Mouse (Mus musculus) C2C12 (cell line): ENCODE data around the gene Wdfy1. TPM values are rescaled to one million over a fixed set of nuclear protein-coding genes. Genes with fewer than 3 reads are reported as not detected.

Experiments
- H3K27me3 ChIP-seq: one replicate; pipeline ENCODE4 v1.6.1; 2011; ENCODE audit not compliant: control insufficient read depth, insufficient read depth, insufficient read length
- H3K36me3 ChIP-seq: one replicate; pipeline ENCODE4 v1.6.1; 2011; ENCODE audit not compliant: control insufficient read depth, insufficient read depth
- H3K4me3 ChIP-seq: one replicate; pipeline ENCODE4 v1.5.1; 2011; ENCODE audit warnings: mild to moderate bottlenecking, control low read depth; ENCODE audit not compliant: poor library complexity, insufficient read depth, severe bottlenecking
- H3K79me2 ChIP-seq: one replicate; pipeline ENCODE4 v1.6.1; 2011; ENCODE audit not compliant: control insufficient read depth, insufficient read depth
- H3K79me3 ChIP-seq: one replicate; pipeline ENCODE4 v1.6.1; 2011; ENCODE audit warnings: low read depth, control low read depth
- H3ac ChIP-seq: one replicate; pipeline ENCODE3; 2011; ENCODE audit warnings: low read depth; ENCODE audit not compliant: control insufficient read depth, insufficient read length
- CEBPB ChIP-seq: IDR thresholded peaks from one replicate; pipeline ENCODE4 v1.6.1; 2011; ENCODE audit warnings: low read depth, mild to moderate bottlenecking, control low read depth, moderate library complexity
- CTCF ChIP-seq: IDR thresholded peaks from one replicate; pipeline ENCODE4 v1.5.1; 2011; ENCODE audit not compliant: control insufficient read depth, insufficient read depth, insufficient read length
- FOSL1 ChIP-seq: IDR thresholded peaks from one replicate; pipeline ENCODE4 v1.8.0; 2011; ENCODE audit warnings: mild to moderate bottlenecking, low read length; ENCODE audit not compliant: poor library complexity, insufficient read depth, severe bottlenecking
- MAX ChIP-seq: IDR thresholded peaks from one replicate; pipeline ENCODE4 v1.6.1; 2011; ENCODE audit warnings: mild to moderate bottlenecking, control low read depth
- MYOD1 ChIP-seq: IDR thresholded peaks from one replicate; pipeline ENCODE4 v1.6.1; 2011; ENCODE audit warnings: low read depth; ENCODE audit not compliant: control insufficient read depth, insufficient read length
- MYOG ChIP-seq: IDR thresholded peaks from one replicate; pipeline ENCODE4 v1.6.1; 2011; ENCODE audit not compliant: control insufficient read depth, insufficient read length; ENCODE audit errors: extremely low read depth
- USF1 ChIP-seq: IDR thresholded peaks from one replicate; pipeline ENCODE4 v1.6.1; 2011; ENCODE audit warnings: low read depth, mild to moderate bottlenecking, control low read depth, moderate library complexity
- polyA plus RNA-seq: library from polyadenylated mRNA; unstranded; fragments of >200 nt; fragmentation: generic; extraction: Trizol; gene quantifications from one replicate; pipeline ENCODE4 v1.2.1, GENCODE M21; 2012; ENCODE audit warnings: missing spikeins

Wdfy1 gene
- polyA plus RNA-seq, 1 experiment, result 22.7 TPM

GRCm38 (mm10) chr1:79657411-79657810 is 118.5 kb downstream of the Wdfy1 start:
- H3K4me3 ChIP-seq, result no peak overlapping the region

DNA sequence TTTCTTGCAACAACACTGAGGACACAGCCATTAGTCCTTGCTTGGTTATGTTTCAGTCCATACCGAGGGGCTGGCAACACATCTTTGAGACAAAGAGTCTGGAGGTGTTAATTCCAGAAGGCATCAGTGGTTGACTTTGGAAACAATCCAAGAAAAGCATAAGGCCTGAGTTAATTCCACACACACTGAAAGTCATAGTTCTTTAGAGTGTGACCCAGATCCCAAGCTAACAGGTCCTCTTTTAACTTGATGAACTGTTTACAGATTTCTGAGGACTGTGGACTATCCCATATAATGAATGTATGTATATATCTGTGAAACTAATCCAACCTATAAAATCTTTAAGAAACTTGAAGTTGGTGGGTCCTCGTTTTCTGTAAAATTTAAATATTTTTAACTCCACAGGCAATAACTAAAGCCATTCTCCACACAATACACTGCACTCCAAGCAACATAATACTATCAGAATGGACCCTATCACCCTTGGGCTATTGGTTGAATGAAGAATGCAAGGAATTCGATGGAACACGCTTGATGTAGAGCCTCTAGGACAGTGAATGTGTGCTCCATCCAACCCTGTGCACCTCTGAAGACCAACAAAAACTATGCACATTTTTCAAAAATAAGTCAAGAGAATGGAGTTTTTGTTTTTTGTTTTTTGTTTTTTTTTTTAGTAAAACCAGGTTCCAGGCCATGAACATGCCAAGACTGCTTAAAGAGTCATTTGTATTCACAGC is 120.0 kb downstream of the Wdfy1 start:
- Histone ChIP-seq H3K36me3 (no peaks in the 10 kb centered on the region), H3K79me3 (no peaks in the 10 kb centered on the region), H3K27me3 (no peaks in the 10 kb centered on the region), H3K79me2 (no peaks in the 10 kb centered on the region), H3K4me3 (no peak overlapping the region), H3ac (no peak overlapping the region)
- no peak for TF ChIP-seq MYOD1

More at GRCm38 (mm10) chr1:79657411-79657810, 118.5 kb downstream of the Wdfy1 start:
- Histone ChIP-seq H3K79me3 (no peaks in the 10 kb centered on the region), H3ac (no peak overlapping the region), H3K79me2 (no peaks in the 10 kb centered on the region), H3K27me3 (no peaks in the 10 kb centered on the region), H3K36me3 (no peaks in the 10 kb centered on the region)
- no peak for TF ChIP-seq CTCF
- no peak for TF ChIP-seq CEBPB
- no peak for TF ChIP-seq MYOD1
- TF ChIP-seq MYOG, result no peak
- TF ChIP-seq USF1, result no peak
- TF ChIP-seq MAX, result no peak
- no peak for TF ChIP-seq FOSL1

GRCm38 (mm10) chr1:79654948-79655347 is 121.0 kb downstream of the Wdfy1 start:
- TF ChIP-seq MYOD1 (no peak), USF1 (no peak), MAX (no peak)
- Histone ChIP-seq H3K27me3 (no peaks in the 10 kb centered on the region), H3K4me3 (no peak overlapping the region), H3K79me2 (no peaks in the 10 kb centered on the region), H3ac (no peak overlapping the region), H3K79me3 (no peaks in the 10 kb centered on the region), H3K36me3 (no peaks in the 10 kb centered on the region)

Other genes starting within 250 kb of the Wdfy1 start
- 1.4 TPM for gene Ap1s3, start 104.2 kb downstream of the Wdfy1 start, polyA plus RNA-seq
- 22.8 TPM for gene Mrpl44, start 125 bp downstream of the Wdfy1 start, polyA plus RNA-seq
- gene Serpine2, start 85.0 kb upstream of the Wdfy1 start, polyA plus RNA-seq, result 46.4 TPM